Mouse (Mus musculus): ENCODE data around the gene Ston2.

GRCm38 (mm10) chr12:91589542-91589846 is 198.7 kb downstream of the Ston2 start:
- no peak for TF ChIP-seq POLR2A (IDR thresholded peaks at IDR 0.05; ENCODE audit: insufficient read length, low read depth)
- TF ChIP-seq MAX (IDR thresholded peaks at IDR 0.05; ENCODE audit: low read depth): no peak
- TF ChIP-seq POLR2AphosphoS2 (IDR thresholded peaks at IDR 0.05; ENCODE audit: insufficient read length, low read depth): no peak
- no peak for TF ChIP-seq USF1 (IDR thresholded peaks at IDR 0.05; ENCODE audit: low read depth)
- no peak for TF ChIP-seq TCF12 (IDR thresholded peaks at IDR 0.05; ENCODE audit: insufficient read depth, poor library complexity, severe bottlenecking)
- TF ChIP-seq MYOG (IDR thresholded peaks at IDR 0.05; ENCODE audit: control insufficient read depth in 1 of 3, insufficient read depth in 1 of 3, insufficient read length in 2 of 3, low read depth in 2 of 3): no peak
- no peak for TF ChIP-seq MYOD1 (IDR thresholded peaks at IDR 0.05; ENCODE audit: control insufficient read depth in 1 of 3, insufficient read length in 2 of 3, low read depth in 2 of 3)
- no peak for TF ChIP-seq TCF3 (IDR thresholded peaks at IDR 0.05; ENCODE audit: insufficient read length, low read depth)
